Mouse (Mus musculus): ENCODE measurements around the gene Ier5.
A peak's percentile ranks its signal among the peaks of the same experiment; 100 is the strongest.

Ier5 gene

DNA sequence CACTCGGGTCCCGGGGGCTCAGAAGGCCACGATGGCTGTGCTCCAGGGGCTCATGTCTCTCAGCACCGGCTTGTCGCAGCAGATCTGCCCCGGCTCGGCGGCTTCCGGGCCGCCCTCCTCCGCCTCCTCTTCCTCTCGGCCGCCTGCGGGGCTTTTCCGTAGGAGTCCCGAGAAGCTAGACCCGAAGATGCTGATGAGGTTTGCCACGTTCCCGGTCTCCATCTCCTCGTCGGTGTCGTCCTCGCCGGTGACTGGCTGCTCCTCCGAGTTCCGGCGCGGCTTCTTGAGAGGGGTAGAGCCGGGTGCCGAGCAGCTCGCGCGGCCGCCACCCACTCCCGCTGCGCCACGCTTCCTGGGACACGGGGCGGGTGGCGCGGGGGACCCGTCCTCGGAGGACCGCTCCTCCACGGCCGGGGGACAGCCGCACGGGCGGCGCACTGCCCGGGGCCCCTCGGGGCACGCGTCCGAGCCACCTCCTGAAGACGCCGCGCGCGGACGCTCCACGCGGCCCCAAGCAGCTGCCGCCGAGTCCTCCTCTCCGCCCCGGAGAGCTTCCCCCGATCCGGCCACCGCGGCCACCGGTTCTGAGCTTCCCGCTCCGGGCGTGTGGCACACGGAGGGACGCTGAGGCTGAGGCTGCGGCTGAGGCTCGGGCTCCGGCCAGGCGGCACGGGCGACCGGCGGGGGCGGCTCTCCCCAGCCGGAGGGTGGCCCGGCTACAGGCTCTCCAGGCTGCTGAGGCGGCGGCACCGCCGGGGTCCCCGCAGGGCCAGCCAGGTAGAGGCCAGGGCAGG, 753 bp downstream of the Ier5 start:
- DNase-seq, result peak; percentile 49 to 64

DNA sequence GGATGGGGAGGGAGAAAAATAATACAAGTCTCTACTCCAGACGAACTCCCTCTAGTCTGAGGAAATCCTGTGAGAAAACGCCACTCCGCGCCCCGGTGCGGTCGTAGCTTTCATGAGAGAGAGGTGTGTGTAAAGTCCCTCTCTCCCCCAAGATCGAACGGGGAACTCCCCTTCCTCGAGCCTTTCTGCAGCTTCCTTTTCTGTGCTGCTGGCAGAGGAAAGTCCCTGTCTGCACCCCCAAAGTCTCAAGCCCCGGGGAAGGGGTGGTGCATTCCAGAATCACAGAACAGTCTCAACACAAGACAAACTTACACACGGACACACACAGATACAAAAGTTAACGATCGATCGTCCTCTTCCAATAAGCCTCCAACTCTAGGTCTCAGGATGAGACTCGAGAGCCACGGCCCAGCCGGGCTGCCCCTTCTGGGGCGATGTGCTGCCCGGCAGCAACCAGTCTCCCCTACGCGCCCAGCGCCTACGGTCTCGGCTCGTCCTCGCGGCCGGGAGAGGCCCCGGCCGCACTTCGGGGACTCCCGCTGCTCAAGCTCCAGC, 1.4 kb downstream of the Ier5 start:
- DNase-seq, result peak in 1 of 2 experiments; percentile 27

DNA sequence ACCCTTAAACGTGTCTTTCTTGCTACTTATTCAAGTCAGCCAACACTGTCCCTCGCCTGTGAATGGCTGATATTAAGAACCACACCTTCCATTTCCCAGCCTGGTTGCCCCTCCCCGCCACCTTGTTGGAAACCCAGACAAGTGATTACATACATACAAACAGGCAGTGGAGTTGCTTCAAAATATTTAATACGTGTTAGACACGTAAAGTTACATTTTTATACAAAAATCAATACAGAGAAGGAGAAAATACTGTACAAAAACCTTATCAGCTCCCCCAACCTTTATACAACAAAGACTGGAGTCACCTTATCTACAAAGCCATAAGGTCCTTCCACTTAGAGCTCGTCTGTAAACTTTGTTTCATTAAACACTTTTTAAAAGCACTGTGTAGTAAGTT, 2.1 kb downstream of the Ier5 start:
- DNase-seq, result no peak

DNA sequence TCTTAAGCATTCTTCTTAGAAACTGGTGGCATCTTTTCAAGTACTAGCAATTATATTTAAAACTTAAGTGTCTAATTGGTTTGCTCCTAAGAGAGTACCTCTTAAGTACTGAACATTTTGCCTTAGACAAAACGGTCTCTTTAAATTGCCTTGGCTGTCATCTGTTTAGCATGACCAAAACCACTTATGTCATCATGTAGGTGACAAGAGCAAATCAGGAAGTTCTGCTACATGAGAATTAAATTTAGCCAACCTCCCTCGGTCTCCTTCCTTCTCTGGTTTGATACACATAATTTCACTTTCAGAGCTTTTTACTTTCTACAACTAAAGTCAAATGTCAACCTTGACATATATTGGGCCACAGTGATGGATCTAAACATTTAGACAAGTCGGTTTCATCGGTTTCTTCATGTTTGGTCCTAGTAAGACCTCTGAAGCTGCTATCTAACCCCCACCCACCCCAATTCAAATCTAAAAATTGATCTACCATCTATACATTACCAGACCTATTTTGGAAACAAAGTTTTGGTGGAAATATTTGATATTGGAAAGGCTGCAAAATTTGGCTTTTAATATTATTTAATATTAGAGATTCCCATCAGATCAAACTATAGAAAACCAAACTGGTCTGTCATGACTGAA, 2.7 kb downstream of the Ier5 start:
- no peak for DNase-seq

DNA sequence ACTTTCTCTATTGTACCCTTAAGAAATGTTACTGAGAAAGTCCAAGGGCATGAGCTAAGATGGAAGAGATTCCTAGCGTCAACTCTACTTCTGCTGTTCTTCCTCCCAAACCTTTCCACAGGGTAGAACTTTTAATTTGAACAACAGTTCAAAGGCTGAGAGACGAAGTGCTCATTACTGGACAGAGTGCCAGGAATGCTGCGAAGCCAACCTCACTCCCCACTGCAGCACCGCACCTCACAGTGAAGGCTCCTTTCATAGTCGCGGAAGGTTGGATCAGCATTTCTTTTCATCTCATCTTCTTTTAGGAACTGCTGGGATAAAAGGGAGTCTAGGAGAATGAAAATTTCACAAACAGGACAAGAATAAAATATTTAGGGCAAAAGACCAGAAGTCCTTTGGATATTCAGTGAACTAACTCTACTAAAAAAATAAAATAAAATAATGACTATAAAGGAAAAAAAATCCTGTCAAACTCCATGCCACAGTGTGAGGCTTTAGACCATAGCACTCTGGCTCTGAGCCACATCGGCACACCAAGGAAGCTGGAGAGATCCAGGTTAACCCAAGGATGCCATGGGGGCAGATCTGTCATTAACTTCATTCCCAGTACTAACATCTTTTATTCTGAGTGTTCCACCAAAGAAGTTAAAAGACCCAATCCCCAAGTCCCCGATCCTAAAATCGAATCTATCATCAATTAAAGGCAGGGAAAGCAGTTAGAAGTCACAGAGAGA, 5.3 kb downstream of the Ier5 start:
- DNase-seq, result no peak

DNA sequence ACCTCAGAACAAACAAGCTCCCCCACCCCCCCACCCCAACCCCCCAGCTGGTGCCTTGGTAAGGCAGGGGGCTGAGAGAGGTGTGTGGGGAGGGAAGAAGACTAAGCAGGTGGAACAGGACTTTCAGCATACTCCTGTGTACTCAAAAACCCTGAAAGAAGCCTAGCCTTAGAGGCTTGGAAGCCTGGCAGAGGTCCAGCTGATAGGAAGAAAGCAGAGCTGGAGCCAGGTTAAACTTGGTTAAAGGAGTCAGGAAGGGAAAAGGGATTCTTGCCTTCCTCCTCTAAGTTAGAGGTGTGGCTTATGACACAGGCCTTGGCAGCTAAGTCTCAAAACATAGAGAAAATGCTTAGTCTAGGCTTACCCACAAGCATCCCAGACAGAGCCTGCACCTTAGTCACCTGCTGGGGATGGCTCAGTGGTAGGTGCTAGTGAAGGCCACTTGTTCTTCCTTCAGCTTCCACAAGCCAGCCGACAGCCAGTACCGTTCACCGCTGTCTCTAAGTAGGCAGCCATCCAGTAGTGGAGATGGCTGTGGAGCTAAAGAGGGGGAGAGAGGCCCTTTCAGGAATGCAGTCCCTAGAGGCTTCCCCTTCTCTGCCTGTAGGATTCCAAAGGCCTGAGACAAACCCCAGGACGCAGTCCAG, 6.2 kb downstream of the Ier5 start:
- no peak for DNase-seq

DNA sequence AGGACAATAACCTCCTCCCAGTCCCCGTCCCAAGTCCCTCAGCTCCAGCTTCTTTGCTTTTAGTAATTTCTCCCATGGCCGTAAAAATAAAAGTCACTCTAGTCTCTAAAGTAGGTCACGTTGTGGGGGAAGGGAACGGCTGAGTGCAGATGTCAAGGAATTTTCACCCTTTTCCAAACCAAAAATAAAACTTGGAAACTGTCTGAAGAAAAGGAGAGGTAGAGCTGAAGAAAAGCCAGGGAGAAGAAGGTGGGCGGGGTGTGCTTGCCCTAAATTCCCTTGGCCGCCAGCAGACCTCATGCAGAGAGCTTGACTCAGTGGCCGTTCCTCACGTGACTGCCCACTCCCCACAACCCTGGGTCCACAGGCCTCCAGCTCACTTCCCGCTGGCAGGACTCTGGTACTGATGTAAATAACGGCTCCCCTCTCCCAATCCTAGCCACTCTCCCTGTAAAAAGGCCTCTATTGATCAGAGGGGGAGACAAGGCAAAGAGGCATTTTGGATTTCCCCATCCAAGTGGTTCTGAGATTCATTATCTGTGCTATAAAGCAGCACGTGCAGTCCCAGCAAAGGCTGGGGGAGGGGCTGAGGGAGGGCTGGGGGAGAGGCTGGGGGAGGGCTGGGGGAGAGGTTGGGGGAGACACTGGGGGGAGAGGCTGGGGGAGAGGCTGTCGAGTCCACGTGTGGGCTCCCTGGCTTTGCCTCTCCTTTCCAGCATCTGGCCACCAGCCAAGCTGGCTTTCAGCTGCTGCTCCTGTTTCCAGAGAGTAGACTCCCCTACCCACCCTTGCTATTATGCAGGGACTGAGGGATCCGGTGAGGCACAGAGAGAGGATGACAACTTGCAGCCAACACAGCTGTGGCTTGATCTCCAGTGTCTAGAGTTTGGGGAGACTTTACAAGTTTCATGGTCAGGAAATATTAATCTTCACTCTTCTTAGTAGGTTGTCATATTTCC, 7.3 kb downstream of the Ier5 start:
- DNase-seq, result peak in 1 of 2 experiments; percentile 34

DNA sequence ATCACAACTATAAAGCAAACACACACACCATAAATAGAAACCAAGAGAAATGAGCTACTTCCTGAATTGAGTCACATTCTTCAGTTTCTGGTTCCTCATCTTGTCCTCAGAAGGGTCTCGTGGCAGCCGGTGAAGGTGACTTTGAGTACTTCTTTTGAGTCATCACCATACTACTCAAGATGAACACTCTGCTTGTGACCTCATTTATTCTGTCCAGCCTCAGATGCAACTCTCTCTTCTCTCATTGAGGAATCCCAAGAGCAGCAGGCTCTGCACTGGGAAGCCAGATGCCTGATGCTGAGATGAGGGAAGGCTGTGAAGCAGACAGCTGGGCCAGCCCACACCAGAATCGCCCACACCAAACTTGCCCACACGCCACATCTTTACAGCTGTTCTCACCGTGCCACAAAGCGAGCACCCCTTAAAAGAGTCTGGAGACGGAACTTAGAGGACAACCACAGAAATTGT, 8.0 kb downstream of the Ier5 start:
- no peak for DNase-seq

DNA sequence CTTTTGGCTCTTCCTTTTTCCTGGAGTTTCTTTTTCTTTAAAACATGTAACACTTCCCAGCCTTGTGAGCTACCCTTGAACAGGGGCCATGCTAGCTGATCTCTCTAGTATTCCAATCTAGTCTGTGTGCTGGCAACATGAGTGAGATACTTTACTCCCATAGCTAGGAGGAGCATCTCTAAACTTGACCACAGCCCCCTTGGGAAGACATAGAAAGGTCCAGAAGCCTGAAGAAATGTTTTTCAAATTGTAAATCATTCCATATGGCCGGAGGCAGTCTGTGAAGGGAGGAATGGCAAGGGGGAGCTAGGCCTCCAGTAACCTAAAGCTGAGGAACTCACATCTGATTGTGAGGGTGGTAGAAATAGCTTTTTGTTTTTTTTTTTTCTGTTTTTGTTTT, 8.7 kb downstream of the Ier5 start:
- no peak for DNase-seq

DNA sequence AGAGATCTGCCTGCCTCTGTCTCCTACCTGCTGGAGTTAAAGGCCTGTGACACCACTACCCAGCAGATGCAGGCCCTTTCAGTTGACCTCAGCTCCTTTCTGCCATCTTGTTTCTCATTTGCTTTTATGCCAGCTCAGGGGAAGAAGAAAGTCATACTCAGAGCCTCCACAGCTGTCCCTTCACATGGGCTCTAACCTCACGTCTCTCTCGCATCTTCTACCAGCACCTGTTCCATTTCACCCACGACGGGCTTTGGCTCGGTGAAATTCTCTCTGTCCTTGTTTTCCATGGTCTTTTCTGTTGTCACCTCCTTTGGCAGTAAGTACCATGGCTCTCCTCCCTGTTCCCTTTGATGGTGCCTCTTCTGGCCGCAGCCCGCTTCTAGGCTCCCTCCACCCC, 9.1 kb downstream of the Ier5 start:
- DNase-seq, result no peak

DNA sequence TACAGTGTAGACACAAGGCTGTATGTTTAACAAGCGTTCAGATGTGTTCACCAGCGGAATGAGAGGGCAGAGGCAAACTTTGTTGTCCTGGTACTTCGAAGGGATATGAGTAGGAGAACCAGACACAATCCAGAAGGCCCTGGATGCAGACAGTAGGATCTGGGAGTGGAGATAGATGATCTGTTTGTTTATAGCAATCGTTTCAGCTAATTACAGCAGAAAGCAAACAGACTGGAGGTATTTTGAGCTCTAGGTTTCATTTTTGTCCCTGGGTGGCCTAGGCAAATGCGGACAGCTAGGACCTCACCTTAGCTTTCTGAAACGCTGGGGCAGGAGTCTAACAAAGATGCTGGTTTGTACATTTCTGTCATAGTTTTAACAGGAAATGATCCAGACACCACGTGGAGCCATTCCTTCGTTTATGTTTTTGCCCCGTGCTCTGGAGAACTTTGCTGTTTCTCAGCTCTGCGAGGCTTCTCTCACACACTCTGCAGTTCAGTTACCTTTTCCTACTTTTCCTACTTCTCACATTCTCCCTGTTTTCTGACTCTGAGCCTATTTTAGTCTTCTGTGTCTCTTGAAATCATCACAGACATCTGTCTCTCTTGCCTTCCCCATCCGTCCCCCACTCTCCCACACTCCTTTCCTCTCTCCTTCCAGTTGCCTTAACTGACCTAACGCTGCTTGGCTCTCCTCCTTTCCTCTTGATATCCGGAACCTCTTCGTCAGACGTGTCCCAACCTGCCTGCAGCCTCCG, 10.4 kb downstream of the Ier5 start:
- no peak for DNase-seq

DNA sequence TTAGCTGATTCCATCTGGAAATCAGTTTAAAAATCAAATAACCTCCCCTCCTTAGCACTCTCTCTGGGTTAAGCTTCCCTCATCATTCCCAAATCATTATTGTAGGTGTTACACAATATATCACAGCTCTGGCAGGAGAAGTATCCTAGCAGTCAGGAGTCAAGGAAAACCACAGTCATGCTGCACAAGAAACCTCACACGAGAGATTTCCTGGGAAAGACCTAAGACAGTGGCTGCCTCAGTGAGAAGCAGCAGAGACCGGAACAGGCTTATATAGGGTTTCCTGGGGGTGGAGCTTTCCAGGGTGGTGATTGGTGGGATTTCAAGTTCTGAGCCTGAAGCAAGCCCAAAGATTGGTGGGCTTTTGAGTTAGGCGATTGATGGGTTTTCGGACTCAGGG, 11.4 kb downstream of the Ier5 start:
- no peak for DNase-seq

DNA sequence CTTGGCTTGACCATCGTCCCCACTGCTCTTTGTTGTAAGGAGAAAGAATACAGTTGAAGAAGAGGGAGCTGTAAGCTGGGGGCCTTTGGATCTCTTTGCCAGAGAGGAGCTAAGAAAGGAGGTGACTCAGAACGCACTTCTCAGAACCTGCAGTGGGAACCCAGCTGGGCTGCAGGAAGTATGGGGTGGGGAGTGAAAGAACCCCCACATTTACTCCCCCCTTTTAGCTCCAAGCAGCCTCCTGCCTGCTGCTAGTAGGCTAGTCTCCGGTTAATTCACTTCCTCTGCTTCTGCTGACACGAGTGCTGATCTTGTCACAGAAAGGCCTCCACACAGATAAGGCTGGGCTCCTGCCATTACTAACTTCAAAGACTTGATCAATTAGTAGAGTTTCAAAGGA, 12.5 kb downstream of the Ier5 start:
- no peak for DNase-seq

DNA sequence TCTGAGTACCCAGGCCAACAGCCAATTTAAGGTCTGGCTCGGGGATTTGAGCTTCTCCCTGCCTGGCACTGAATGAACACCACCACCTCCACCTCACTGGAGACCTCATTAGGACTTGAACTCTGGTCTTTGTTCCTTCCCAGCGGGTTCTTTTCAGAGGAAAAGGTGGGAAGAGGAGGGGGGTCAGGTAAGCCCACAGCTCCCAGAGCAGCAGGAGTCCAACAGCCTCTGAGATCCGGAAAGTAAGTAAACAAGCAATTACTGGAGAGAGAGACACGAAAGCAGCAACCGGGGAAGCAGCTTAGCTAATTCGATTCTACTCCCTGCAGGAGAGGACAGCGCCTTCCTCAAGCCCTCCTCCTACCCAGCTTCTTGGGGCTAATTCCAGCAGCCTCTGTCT, 13.0 kb downstream of the Ier5 start:
- no peak for DNase-seq

DNA sequence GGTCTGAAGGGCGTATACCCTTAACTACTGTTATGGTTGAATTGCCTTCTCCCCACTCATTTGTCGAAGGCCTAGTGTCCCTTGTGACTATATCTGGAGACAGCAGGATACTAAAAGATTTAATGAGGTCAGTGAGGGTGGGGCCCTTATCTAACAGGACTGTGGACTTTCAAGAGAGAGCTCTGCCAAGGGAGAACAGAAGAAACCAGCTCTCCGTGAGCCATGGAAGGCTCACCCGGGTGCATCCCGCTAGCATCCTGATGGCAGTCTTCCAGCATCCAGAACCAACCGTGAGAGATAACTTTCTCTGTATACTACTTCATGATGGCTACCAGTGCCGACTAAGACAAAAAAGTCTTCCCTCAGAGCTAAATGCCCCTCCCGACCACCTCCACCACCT, 14.6 kb downstream of the Ier5 start:
- no peak for DNase-seq

DNA sequence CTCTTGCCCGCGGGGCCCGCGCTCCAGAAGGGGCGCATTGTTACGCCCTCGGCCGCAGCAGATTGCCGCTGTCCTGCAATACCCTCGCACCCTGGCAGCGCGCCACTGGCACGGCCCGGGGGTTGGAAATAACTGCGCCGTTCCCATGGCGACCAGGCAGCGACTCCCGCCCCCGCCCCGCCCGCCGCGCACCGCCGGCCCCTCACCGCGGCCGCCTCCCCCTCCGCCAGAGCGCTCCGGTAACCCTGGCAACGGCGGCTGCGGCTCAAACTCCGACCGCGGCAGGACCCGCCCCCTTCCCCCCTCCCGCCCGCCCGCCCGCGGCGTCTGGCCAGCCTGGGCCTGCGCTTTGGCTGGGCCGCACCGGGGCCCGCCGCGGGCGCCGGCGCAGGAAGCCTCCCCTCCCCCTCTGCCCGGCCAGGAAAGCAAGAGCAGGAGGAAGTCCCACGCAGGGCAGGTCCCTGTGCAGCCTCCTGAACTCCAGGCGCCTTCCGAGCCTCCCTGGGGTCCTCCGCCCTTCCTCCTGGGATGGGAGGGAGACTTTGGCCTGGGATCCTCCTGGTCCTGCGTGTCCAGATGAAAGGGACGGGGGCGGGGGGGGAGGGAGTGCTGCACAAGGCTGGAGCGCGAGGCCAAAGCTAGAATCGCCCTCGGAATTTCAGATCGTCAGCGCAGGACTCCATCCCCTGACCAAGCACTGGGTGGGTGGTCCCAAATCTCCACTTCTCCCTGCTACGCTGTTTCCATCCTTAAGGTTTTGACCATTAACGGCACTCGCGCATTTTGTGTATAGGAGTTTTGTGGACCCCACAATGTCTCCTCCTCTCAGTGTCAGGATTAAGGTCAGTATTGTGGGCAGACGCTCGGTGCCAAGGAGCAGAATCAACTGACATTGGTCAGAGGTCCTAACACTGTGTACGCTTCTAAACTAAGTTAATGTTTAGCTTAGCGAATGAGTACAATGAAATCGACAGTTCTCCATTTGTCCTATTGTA, 15.9 kb downstream of the Ier5 start:
- peak; percentile 79 to 87 for DNase-seq

DNA sequence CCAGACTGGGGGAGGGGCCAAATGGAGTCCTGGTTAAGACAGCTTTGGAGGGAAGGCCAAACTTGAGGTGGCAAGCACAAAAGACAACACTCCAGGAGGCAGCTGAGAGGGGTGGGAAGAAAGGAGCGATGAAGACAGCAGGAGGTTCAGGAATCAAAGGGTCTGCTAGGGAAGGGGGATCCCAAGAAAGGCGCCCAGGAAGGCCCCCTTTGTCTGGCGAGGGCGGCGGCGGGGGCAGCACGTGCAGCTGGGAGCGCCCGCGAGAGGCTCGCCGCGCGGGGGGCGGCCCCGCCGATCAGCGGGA, 16.5 kb downstream of the Ier5 start:
- peak in 1 of 2 experiments; percentile 44 for DNase-seq

DNA sequence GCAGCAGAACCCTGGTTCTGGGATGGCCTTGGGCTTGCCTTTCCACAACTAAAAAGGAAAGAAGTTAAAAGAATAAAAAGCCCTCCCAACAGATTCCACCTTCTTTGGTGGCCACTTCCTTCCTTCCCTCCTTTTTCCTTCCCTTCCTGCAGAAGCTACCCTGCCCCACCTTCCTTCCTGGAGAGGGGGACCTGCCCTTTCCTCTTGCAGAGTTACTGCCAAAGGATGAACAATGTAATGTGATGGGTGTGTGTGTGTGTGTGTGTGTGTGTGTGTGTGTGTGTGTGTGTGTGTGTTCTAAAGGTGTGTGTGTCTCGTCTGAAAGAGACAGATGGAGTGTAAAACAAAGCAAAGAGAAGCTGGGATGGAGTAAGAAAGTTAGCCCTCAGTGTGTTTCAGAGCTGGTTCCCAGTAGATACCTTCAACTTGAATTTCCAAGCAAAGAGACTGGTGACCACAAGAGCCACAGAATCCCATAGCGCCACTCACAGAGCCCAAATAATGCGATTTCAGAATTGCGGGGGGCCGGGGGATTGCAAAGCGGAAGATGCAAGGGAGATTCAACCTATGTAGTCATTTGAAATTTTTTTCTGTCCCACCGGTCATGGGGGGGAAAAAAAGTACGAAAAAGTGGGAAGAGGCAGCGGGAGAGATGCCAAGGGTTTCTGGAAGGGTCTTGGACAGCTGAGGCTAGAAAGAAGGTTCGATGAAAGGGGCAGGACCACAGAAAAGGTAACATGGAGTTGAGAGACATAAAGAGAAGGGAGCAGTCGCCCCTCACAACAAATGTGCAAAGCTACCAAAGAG, 17.1 kb downstream of the Ier5 start:
- DNase-seq, result peak in 1 of 2 experiments; percentile 10

DNA sequence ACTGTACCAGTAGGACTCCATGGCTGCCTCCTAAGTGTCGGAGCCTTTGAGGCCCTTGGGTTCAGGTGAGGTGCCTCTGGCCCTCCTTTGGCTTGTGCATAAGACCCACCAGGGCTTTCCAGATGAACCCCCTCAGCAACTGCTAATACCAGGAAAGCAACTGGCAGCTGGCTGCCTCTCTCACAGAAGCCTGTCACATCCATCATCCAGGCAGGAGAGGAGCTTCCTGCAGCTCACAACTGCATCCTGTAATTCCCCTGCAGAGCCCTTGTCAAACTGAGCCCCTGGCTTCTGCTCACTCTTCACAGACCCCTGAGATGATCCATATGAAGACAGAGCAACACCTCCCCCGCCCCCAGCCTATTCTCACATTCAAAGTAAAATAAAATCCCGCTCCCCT, 21.8 kb downstream of the Ier5 start:
- no peak for DNase-seq
